Mouse (Mus musculus): ENCODE data around the gene Nrarp.

Gene Nrarp

DNA sequence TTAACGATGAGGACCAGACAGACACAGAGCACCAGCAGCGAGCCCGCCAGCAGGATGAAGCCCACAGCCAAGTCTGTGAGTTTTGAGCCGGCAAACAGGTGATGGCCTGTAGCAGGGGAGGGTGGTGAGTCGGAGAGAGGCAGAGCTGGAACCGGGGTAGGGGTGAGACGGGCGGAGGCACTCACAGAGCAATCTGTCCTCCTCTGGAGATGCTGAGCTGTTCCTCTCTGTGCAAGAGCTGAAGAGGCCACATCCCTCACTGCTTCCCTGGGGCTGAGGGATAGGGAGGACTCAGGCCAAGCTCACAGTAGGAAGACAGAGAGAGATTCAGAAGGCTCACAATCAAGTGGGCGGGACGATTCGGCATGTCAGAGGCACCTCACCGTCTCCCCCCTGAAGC, 50.5 kb downstream of the Nrarp start:
- H3K4me1 ChIP-seq (replicated peaks; ENCODE audit: low read depth, low read length) = peaks cover 87% of the 10 kb centered on the region
- TF ChIP-seq POU5F1 (IDR thresholded peaks at IDR 0.05; ENCODE audit: borderline replicate concordance, low read length) = no peak
- no peak for TF ChIP-seq NANOG (IDR thresholded peaks at IDR 0.05; ENCODE audit: borderline replicate concordance, low read length)
- TF ChIP-seq CTCF (conservative IDR thresholded peaks at IDR 0.05; ENCODE audit: low read length) = no peak
- H3K4me3 ChIP-seq (replicated peaks; ENCODE audit: low read length) = peak overlapping the region; percentile 64

More for the DNA sequence above, 50.5 kb downstream of the Nrarp start:
- Histone ChIP-seq H3K36me3 (ENCODE audit: insufficient read depth, low read length) (no peaks in the 10 kb centered on the region), H3K27me3 (ENCODE audit: insufficient read depth, low read length) (peaks cover 8% of the 10 kb centered on the region), H3K9me3 (ENCODE audit: low read length) (no peaks in the 10 kb centered on the region)

Data from E14TG2a.4 (cell line).